Mouse (Mus musculus): ENCODE results near the gene Serpina1c. TPM values are rescaled to one million over a fixed set of nuclear protein-coding genes. Genes with fewer than 3 reads are reported as not detected.
"Not testable (repeated sequence)": the region's sequence is repeated elsewhere in the genome, so short reads cannot be mapped to it uniquely, and the experiment has no call there.

Gene Serpina1c
- polyA plus RNA-seq (2015; fragmentation: Nextera tagmentation; extraction: Ambion mirVana) = 7.9 and 9.9 TPM in 2 replicates

DNA sequence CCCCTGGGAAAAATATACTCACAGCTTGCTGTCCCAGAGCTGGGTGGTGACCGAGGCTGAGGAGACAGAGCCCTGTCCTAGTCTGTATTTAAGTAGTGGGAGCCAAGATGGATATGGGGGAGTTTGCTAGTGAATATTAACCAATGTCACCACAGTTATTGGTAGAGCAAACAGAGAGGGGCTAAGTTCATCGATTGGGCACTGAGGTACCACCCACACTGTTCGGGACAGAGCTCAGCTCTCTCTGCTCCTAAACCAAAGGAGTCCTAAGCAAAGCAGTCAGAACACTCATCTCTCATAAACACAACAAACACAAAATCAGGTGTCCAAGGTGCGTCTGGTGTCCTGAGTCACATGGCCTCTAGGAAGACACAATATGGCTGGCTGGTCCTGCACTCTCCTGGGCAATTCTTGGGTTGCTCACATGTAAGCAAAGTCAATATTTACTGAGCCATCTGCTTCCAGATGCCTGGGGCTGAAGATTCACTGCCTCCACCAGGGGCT, at the start of gene Serpina1c:
Gene Serpina1c, minus strand, starts transcription at position 51 of the 504 bp plus-strand sequence.
- WGBS = 48% methylated on average over 4 of the region's 4 CpGs
- H3K4me2 ChIP-seq (replicated peaks; ENCODE audit: low read depth); H3K36me3 ChIP-seq (ENCODE audit: control insufficient read depth, insufficient read depth): not testable (repeated sequence)

DNA sequence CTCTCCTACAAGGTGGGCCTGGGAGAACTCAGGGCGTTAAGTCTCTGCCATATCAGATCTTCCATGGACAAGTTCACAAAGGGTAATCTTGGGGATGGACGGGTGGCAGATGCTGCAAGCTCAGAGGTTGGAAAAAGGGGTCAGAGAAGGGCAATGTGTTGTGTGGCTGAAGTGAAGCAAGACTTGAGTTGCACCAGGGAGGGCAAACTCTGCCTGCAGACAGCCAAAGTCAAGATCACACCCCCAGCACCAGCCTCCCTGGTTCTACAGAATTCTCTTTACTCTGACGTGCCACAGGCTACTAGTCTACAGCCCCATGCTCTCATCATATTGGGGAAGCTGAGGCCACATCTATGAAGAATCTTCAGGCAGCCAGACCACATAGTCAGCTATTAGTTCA, 48.3 kb upstream of the Serpina1c start:
- H3K4me3 ChIP-seq (ENCODE audit: low read depth, low read length); H3K4me1 ChIP-seq (replicated peaks; ENCODE audit: control insufficient read depth, insufficient read depth, low read length); H3K4me2 ChIP-seq (replicated peaks; ENCODE audit: low read depth); H3K27ac ChIP-seq (ENCODE audit: low read depth, low read length); ATAC-seq; H3K9ac ChIP-seq (ENCODE audit: low read depth, low read length); H3K9me3 ChIP-seq (ENCODE audit: control insufficient read depth); H3K36me3 ChIP-seq (ENCODE audit: control insufficient read depth, insufficient read depth); H3K27me3 ChIP-seq (replicated peaks; ENCODE audit: control insufficient read depth, insufficient read depth, low read length): not testable (repeated sequence)
- 61% methylated on average over 3 of the region's 3 CpGs for WGBS

More for the DNA sequence above, at the start of gene Serpina1c:
- not testable (repeated sequence) for H3K9ac ChIP-seq (ENCODE audit: low read depth, low read length); H3K27me3 ChIP-seq (replicated peaks; ENCODE audit: control insufficient read depth, insufficient read depth, low read length); H3K27ac ChIP-seq (ENCODE audit: low read depth, low read length); H3K9me3 ChIP-seq (ENCODE audit: control insufficient read depth); ATAC-seq; H3K4me1 ChIP-seq (replicated peaks; ENCODE audit: control insufficient read depth, insufficient read depth, low read length); H3K4me3 ChIP-seq (ENCODE audit: low read depth, low read length)

DNA sequence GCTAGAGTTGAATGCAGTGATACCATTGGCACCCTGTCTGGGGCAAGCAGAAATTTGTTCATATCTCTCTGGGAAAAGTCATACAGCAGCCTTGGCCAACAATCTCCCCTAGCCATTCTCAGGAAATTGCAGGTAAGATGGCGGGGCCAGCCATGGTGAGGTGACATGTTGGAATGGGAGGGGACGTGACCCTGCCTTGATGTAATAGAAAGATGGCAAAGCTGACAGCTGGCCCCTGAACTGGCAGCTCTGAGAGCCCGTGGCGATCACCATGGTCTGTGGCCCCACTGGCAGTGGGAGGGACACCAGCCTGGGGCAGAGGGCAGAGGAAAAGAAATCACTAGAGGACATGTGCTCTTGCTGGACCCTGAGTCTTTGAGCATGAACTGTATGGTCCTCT, 41.6 kb upstream of the Serpina1c start:
- Histone ChIP-seq H3K27ac (ENCODE audit: low read depth, low read length) (no peak overlapping the region), H3K4me3 (ENCODE audit: low read depth, low read length) (no peak overlapping the region), H3K4me1 (replicated peaks; ENCODE audit: control insufficient read depth, insufficient read depth, low read length) (no peaks in the 10 kb centered on the region), H3K4me2 (replicated peaks; ENCODE audit: low read depth) (no peak overlapping the region), H3K36me3 (ENCODE audit: control insufficient read depth, insufficient read depth) (no peaks in the 10 kb centered on the region), H3K9me3 (ENCODE audit: control insufficient read depth) (no peaks in the 10 kb centered on the region), H3K9ac (ENCODE audit: low read depth, low read length) (no peak overlapping the region), H3K27me3 (replicated peaks; ENCODE audit: control insufficient read depth, insufficient read depth, low read length) (no peaks in the 10 kb centered on the region)
- 81% methylated on average over 4 of the region's 4 CpGs for WGBS
- TF ChIP-seq CTCF (IDR thresholded peaks at IDR 0.05; ENCODE audit: low read depth) = no peak
- ATAC-seq = no peak

DNA sequence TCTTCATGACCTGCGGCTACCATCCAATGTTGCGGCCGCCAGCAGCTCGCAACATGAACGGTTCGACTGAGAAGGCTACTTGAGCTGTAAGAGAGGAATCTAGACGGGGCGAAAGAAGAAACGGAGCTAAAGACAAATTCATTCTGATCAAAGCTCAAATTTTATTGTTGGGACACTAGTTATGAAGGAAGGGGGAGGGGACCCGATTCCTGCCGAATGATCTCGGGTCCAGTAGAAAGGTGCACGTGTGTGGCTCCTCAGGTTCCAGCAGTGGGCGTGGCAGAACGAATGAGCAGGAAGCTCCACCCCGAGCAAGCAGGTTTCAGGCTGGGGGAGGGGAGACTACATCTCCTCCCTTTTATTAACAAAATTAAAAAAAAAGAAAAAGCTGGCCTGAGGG, 4.5 kb upstream of the Serpina1c start:
- H3K27me3 ChIP-seq (replicated peaks; ENCODE audit: control insufficient read depth, insufficient read depth, low read length); H3K27ac ChIP-seq (ENCODE audit: low read depth, low read length); H3K9ac ChIP-seq (ENCODE audit: low read depth, low read length); H3K9me3 ChIP-seq (ENCODE audit: control insufficient read depth); H3K4me1 ChIP-seq (replicated peaks; ENCODE audit: control insufficient read depth, insufficient read depth, low read length); H3K4me3 ChIP-seq (ENCODE audit: low read depth, low read length); H3K4me2 ChIP-seq (replicated peaks; ENCODE audit: low read depth); H3K36me3 ChIP-seq (ENCODE audit: control insufficient read depth, insufficient read depth); ATAC-seq: not testable (repeated sequence)
- WGBS = 96% methylated on average over 10 of the region's 16 CpGs

DNA sequence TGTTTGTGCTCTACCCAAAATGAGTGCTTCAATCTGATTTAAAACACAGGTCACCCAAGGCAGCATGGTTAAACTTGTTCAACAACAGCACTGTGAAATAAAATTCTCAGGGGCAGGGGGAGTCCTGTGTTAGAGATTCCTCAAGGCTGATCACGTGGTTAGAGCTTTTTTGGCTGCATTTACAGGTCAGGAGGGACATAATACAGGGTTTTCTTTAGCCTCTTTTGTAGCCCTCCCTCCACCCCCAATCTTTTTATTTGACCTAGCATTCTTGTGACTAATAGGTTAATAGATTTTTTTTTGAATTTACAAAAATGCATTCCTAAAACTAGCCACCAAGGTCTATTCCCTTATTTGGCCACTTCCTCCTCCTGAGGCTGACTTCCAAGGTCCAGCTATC, 3.1 kb upstream of the Serpina1c start:
- not testable (repeated sequence) for H3K27me3 ChIP-seq (replicated peaks; ENCODE audit: control insufficient read depth, insufficient read depth, low read length); ATAC-seq; H3K36me3 ChIP-seq (ENCODE audit: control insufficient read depth, insufficient read depth); H3K9ac ChIP-seq (ENCODE audit: low read depth, low read length); H3K4me3 ChIP-seq (ENCODE audit: low read depth, low read length); H3K9me3 ChIP-seq (ENCODE audit: control insufficient read depth); H3K27ac ChIP-seq (ENCODE audit: low read depth, low read length); H3K4me1 ChIP-seq (replicated peaks; ENCODE audit: control insufficient read depth, insufficient read depth, low read length); H3K4me2 ChIP-seq (replicated peaks; ENCODE audit: low read depth)
- whole genome bisulfite sequencing = 27% methylated on average over 1 of the region's 1 CpGs

DNA sequence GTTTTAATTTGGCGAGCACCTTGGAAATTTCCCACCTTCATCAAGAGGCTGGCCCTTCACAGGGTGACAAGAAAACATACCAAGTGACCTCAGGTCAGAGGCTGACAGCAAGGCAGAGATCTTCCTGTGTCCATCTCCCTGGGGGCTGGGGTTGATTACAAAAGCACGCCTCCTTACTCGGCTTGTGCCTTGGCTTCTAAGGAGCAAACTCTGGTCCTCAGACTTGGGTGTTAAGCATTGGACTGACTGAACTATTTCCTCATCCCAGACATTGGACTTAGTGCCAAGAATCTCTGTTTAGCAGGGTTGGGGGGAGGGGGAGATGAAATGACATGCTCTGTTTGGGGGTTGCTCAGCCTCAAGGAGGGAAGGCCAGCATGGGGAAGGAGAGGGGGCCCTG, 2.8 kb downstream of the Serpina1c start:
- H3K9me3 ChIP-seq (ENCODE audit: control insufficient read depth); H3K27ac ChIP-seq (ENCODE audit: low read depth, low read length); H3K36me3 ChIP-seq (ENCODE audit: control insufficient read depth, insufficient read depth); H3K4me3 ChIP-seq (ENCODE audit: low read depth, low read length); H3K27me3 ChIP-seq (replicated peaks; ENCODE audit: control insufficient read depth, insufficient read depth, low read length); ATAC-seq; H3K9ac ChIP-seq (ENCODE audit: low read depth, low read length); H3K4me2 ChIP-seq (replicated peaks; ENCODE audit: low read depth); H3K4me1 ChIP-seq (replicated peaks; ENCODE audit: control insufficient read depth, insufficient read depth, low read length): not testable (repeated sequence)
- 81% methylated on average over 3 of the region's 3 CpGs for WGBS

DNA sequence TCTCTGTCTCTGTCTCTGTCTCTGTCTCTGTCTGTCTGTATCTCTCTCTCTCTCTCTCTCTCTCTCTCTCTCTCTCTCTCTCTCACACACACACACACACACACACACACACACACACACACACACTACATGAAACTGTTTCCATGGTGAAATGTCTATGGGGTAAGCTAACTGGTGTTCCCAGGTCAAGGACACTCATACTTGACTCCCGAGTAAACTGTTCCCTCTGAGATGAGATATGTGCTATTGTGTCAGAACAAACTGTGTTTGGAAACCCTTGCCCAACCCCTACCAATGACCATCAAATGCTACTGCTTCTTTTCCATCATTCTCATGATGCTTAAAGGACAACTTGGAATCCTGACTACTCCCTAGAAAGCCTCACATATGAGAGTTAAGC, 37.8 kb downstream of the Serpina1c start:
- WGBS = 43% methylated on average over 1 of the region's 1 CpGs
- not testable (repeated sequence) for ATAC-seq; H3K9me3 ChIP-seq (ENCODE audit: control insufficient read depth); H3K4me3 ChIP-seq (ENCODE audit: low read depth, low read length); H3K4me2 ChIP-seq (replicated peaks; ENCODE audit: low read depth); H3K36me3 ChIP-seq (ENCODE audit: control insufficient read depth, insufficient read depth); H3K27me3 ChIP-seq (replicated peaks; ENCODE audit: control insufficient read depth, insufficient read depth, low read length); H3K27ac ChIP-seq (ENCODE audit: low read depth, low read length); H3K4me1 ChIP-seq (replicated peaks; ENCODE audit: control insufficient read depth, insufficient read depth, low read length); H3K9ac ChIP-seq (ENCODE audit: low read depth, low read length)

DNA sequence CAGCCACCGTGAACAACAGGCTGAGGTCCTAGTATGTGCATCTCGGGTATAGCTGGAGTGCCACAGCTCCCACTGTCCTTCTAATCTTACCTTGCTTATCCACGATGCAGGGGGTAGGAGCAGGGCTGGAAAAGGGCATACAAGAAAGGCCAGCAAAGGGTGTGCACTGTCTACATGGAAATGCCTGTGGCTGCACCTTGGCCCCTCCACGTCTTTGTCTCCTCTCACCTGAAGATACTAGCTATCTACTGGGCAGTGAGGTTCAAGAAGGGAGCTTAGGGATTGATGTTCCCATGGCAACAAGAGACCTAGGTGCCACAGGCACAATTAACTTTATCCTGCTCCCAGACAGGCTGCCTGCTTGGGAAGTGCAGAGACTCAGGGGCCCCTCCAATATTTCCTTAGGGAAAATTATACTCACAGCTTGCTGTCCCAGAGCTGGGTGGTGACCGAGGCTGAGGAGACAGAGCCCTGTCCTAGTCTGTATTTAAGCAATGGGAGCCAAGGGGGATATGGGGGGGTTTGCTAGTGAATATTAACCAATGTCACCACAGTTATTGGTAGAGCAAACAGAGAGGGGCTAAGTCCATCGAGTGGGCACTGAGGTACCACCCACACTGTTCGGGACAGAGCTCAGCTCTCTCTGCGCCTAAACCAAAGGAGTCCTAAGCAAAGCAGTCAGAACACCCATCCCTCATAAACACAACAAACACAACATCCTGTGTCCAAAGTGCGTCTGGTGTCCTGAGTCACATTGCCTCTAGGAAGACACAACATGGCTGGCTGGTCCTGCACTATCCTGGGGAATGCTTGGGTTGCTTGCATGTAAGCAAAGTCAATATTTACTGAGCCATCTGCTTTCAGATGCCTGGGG, 41.3 kb downstream of the Serpina1c start, which contains the start of gene Serpina1a:
Gene Serpina1a, minus strand, starts transcription at position 462 of the 874 bp plus-strand sequence.
- ATAC-seq = peak; percentile 86

More for the DNA sequence above, 41.3 kb downstream of the Serpina1c start, which contains the start of gene Serpina1a:
- not testable (repeated sequence) for H3K27ac ChIP-seq (ENCODE audit: low read depth, low read length); H3K9me3 ChIP-seq (ENCODE audit: control insufficient read depth); H3K4me2 ChIP-seq (replicated peaks; ENCODE audit: low read depth); H3K4me3 ChIP-seq (ENCODE audit: low read depth, low read length); H3K4me1 ChIP-seq (replicated peaks; ENCODE audit: control insufficient read depth, insufficient read depth, low read length); H3K36me3 ChIP-seq (ENCODE audit: control insufficient read depth, insufficient read depth); H3K9ac ChIP-seq (ENCODE audit: low read depth, low read length); H3K27me3 ChIP-seq (replicated peaks; ENCODE audit: control insufficient read depth, insufficient read depth, low read length)
- 49% methylated on average over 9 of the region's 9 CpGs for WGBS
